Mouse (Mus musculus): Measurements from ENCODE around the gene Rasgrf1.

- TF ChIP-seq CTCF (conservative IDR thresholded peaks at IDR 0.05; ENCODE audit: insufficient read depth, insufficient read length, low read depth, low read length), result no peak
- no peak for TF ChIP-seq POLR2A (IDR thresholded peaks at IDR 0.05; ENCODE audit: low read depth, low read length)
Measured at GRCm38 (mm10) chr9:89988053-89988452, 78.3 kb downstream of the Rasgrf1 start.

Data from kidney, adult 2 months (tissue).